ENCODE assay signal across 17 mouse cellular contexts in the genomic region with DNA sequence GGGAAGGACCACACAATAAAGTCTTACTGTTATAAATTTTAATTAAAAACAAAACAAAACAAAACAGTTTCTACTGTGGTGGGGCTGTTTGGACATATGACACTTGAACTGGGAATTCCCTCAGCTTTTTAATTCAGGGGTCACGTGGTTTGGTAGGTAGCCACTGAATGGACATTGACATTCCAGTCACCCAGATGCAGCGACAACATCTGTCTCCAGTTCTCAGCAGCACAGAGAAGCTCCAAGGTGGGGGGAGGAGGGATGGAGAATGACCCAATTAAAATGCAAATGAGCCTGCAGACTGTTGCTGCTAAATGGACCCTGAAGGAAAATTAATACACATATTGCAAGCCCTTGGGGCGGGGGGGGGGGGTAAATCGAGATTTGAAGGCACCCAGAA.
DNase-seq lines count a peak whose midpoint lies in the region; ATAC-seq lines count a peak whose summit lies in the region.
"Had no signal": no experiment of that assay in that cellular context is flagged by ENCODE, and none has a peak within 500 bp of the region (broad histone marks: within the 10 kb centered on the region; RNA-seq: fewer than 3 reads in every experiment).

No protein-coding gene starts in this region.

- H3K9ac ChIP-seq in forebrain, embryonic 13.5 days, result no peak overlapping the region
- no peak overlapping the region for H3K9ac ChIP-seq in forebrain, embryonic 16.5 days (replicated peaks; ENCODE audit: low read depth, low read length)
- H3K9ac ChIP-seq in hindbrain, embryonic 15.5 days, result no peak overlapping the region
- H3K9ac ChIP-seq in midbrain, embryonic 15.5 days, result no peak overlapping the region
- H3K9ac ChIP-seq in liver, embryonic 12.5 days, result no peak overlapping the region
- H3K9ac ChIP-seq in liver, embryonic 11.5 days (ENCODE audit: low read depth, low read length), result no peak overlapping the region
- H3K9ac ChIP-seq: limb, embryonic 12.5 days; liver, embryonic 15.5 days had no signal

- WGBS in forebrain, embryonic 13.5 days, result 31% methylated on average over 4 of the region's 4 CpGs
- 35% methylated on average over 4 of the region's 4 CpGs for WGBS in forebrain, embryonic 16.5 days
- WGBS in hindbrain, embryonic 15.5 days, result 20% methylated on average over 4 of the region's 4 CpGs
- 26% methylated on average over 4 of the region's 4 CpGs for WGBS in midbrain, embryonic 15.5 days
- 64% methylated on average over 4 of the region's 4 CpGs for WGBS in liver, embryonic 12.5 days (ENCODE audit: insufficient replicate concordance)
- 80% methylated on average over 4 of the region's 4 CpGs for WGBS in liver, embryonic 11.5 days

- ATAC-seq in forebrain, embryonic 13.5 days, result 0 out of 2 replicates have a peak, but pooled peaks have one; percentile 16
- no peak for ATAC-seq in forebrain, embryonic 16.5 days
- ATAC-seq in hindbrain, embryonic 15.5 days (ENCODE audit: low FRiP score, low read depth), result peak; percentile 73
- peak; percentile 65 for ATAC-seq in midbrain, embryonic 15.5 days (replicated peaks)
- ATAC-seq in liver, embryonic 12.5 days, result no peak
- no peak for ATAC-seq in liver, embryonic 11.5 days (replicated peaks; ENCODE audit: low FRiP score)
- ATAC-seq: Patski had no signal

- no peaks in the 10 kb centered on the region for H3K9me3 ChIP-seq in forebrain, embryonic 13.5 days (replicated peaks)
- no peaks in the 10 kb centered on the region for H3K9me3 ChIP-seq in forebrain, embryonic 16.5 days (ENCODE audit: control insufficient read depth, low read length)
- no peaks in the 10 kb centered on the region for H3K9me3 ChIP-seq in hindbrain, embryonic 15.5 days
- no peaks in the 10 kb centered on the region for H3K9me3 ChIP-seq in midbrain, embryonic 15.5 days
- no peaks in the 10 kb centered on the region for H3K9me3 ChIP-seq in liver, embryonic 12.5 days (replicated peaks)
- H3K9me3 ChIP-seq in liver, embryonic 11.5 days (ENCODE audit: control insufficient read depth, low read length), result no peaks in the 10 kb centered on the region
- H3K9me3 ChIP-seq: limb, embryonic 12.5 days; liver, embryonic 15.5 days; megakaryocyte, embryonic 14.5 days had no signal

- H3K4me3 ChIP-seq in forebrain, embryonic 13.5 days, result no peak overlapping the region
- H3K4me3 ChIP-seq in forebrain, embryonic 16.5 days (replicated peaks; ENCODE audit: low read length), result no peak overlapping the region
- no peak overlapping the region for H3K4me3 ChIP-seq in hindbrain, embryonic 15.5 days
- no peak overlapping the region for H3K4me3 ChIP-seq in midbrain, embryonic 15.5 days
- no peak overlapping the region for H3K4me3 ChIP-seq in liver, embryonic 12.5 days
- no peak overlapping the region for H3K4me3 ChIP-seq in liver, embryonic 11.5 days (ENCODE audit: low read depth, low read length)
- H3K4me3 ChIP-seq: limb, embryonic 12.5 days; liver, embryonic 15.5 days; megakaryocyte, embryonic 14.5 days had no signal

- peaks cover 18% of the 10 kb centered on the region for H3K4me1 ChIP-seq in forebrain, embryonic 13.5 days
- H3K4me1 ChIP-seq in forebrain, embryonic 16.5 days (replicated peaks; ENCODE audit: control insufficient read depth, insufficient read depth, low read length), result peaks cover 3% of the 10 kb centered on the region
- peaks cover 35% of the 10 kb centered on the region for H3K4me1 ChIP-seq in hindbrain, embryonic 15.5 days (replicated peaks)
- peaks cover 26% of the 10 kb centered on the region for H3K4me1 ChIP-seq in midbrain, embryonic 15.5 days
- H3K4me1 ChIP-seq in liver, embryonic 12.5 days, result peaks cover 11% of the 10 kb centered on the region
- H3K4me1 ChIP-seq in liver, embryonic 11.5 days (replicated peaks; ENCODE audit: control insufficient read depth, insufficient read depth, low read length), result 0 out of 2 replicates have a peak, but pooled peaks cover 3% of the 10 kb centered on the region
- H3K4me1 ChIP-seq: liver, embryonic 15.5 days had no signal

- no peak overlapping the region for H3K27ac ChIP-seq in forebrain, embryonic 13.5 days
- no peak overlapping the region for H3K27ac ChIP-seq in forebrain, embryonic 16.5 days (ENCODE audit: low read length)
- H3K27ac ChIP-seq in hindbrain, embryonic 15.5 days (replicated peaks), result no peak overlapping the region
- H3K27ac ChIP-seq in midbrain, embryonic 15.5 days, result no peak overlapping the region
- no peak overlapping the region for H3K27ac ChIP-seq in liver, embryonic 12.5 days
- no peak overlapping the region for H3K27ac ChIP-seq in liver, embryonic 11.5 days (ENCODE audit: low read depth, low read length)
- H3K27ac ChIP-seq: limb, embryonic 12.5 days; liver, embryonic 15.5 days had no signal

- peak; percentile 88 for DNase-seq in retina, postnatal 1 day
- no peak for DNase-seq in frontal cortex, postnatal 36 days (ENCODE audit: low spot score in 2 of 2)
- no peak for DNase-seq in liver, embryonic 11.5 days (ENCODE audit: low spot score)
- DNase-seq: cerebellum, postnatal 25 days; heart, adult 11 months; kidney, adult 11 months; kidney, postnatal 10 days; lung, postnatal 10 days had no signal

- no peaks in the 10 kb centered on the region for H3K36me3 ChIP-seq in forebrain, embryonic 13.5 days (ENCODE audit: poor library complexity, severe bottlenecking)
- H3K36me3 ChIP-seq in forebrain, embryonic 16.5 days (ENCODE audit: control insufficient read depth, insufficient read depth), result no peaks in the 10 kb centered on the region
- no peaks in the 10 kb centered on the region for H3K36me3 ChIP-seq in hindbrain, embryonic 15.5 days
- no peaks in the 10 kb centered on the region for H3K36me3 ChIP-seq in midbrain, embryonic 15.5 days (replicated peaks)
- no peaks in the 10 kb centered on the region for H3K36me3 ChIP-seq in liver, embryonic 12.5 days
- H3K36me3 ChIP-seq in liver, embryonic 11.5 days (ENCODE audit: control insufficient read depth, insufficient read depth, low read length), result no peaks in the 10 kb centered on the region
- H3K36me3 ChIP-seq: limb, embryonic 12.5 days; liver, embryonic 15.5 days had no signal

- H3K4me2 ChIP-seq in forebrain, embryonic 13.5 days, result no peak overlapping the region
- H3K4me2 ChIP-seq in forebrain, embryonic 16.5 days (ENCODE audit: low read length), result no peak overlapping the region
- H3K4me2 ChIP-seq in hindbrain, embryonic 15.5 days, result no peak overlapping the region
- H3K4me2 ChIP-seq in midbrain, embryonic 15.5 days, result 0 out of 2 replicates have a peak overlapping the region, but pooled peaks have one; percentile 3
- H3K4me2 ChIP-seq in liver, embryonic 12.5 days, result no peak overlapping the region
- H3K4me2 ChIP-seq in liver, embryonic 11.5 days, result no peak overlapping the region
- H3K4me2 ChIP-seq: limb, embryonic 12.5 days; liver, embryonic 15.5 days had no signal

- H3K27me3 ChIP-seq in forebrain, embryonic 13.5 days, result no peaks in the 10 kb centered on the region
- no peaks in the 10 kb centered on the region for H3K27me3 ChIP-seq in forebrain, embryonic 16.5 days (replicated peaks; ENCODE audit: control insufficient read depth, insufficient read depth, low read length)
- no peaks in the 10 kb centered on the region for H3K27me3 ChIP-seq in hindbrain, embryonic 15.5 days
- H3K27me3 ChIP-seq in midbrain, embryonic 15.5 days (replicated peaks), result no peaks in the 10 kb centered on the region
- no peaks in the 10 kb centered on the region for H3K27me3 ChIP-seq in liver, embryonic 12.5 days (replicated peaks)
- H3K27me3 ChIP-seq in liver, embryonic 11.5 days (replicated peaks; ENCODE audit: control insufficient read depth, insufficient read depth, low read length), result no peaks in the 10 kb centered on the region
- H3K27me3 ChIP-seq: limb, embryonic 12.5 days; liver, embryonic 15.5 days; Patski had no signal

Comparison
In these comparisons a context has a peak if more than half of its experiments do, and no peak if none do; other contexts are left out.
1. ATAC-seq: peak in forebrain, embryonic 13.5 days (single experiment), hindbrain, embryonic 15.5 days (single experiment) and midbrain, embryonic 15.5 days (single experiment); none in forebrain, embryonic 16.5 days (single experiment), liver, embryonic 12.5 days (single experiment) and liver, embryonic 11.5 days (single experiment).